Mouse (Mus musculus) frontal cortex, adult 2 months (tissue): ENCODE results near the gene Glud1. TPM values are rescaled to one million over a fixed set of nuclear protein-coding genes. Genes with fewer than 3 reads are reported as not detected.
A peak's percentile ranks its signal among the peaks of the same experiment; 100 is the strongest.

Experiments
- DNase-seq, 2 experiments: peaks; one replicate each; pipeline ENCODE4 v3.0.0; 2022; ENCODE audit warnings: low spot score in 1 of 2; ENCODE audit errors: extremely low spot score in 1 of 2
- polyA plus RNA-seq: library from polyadenylated mRNA; depleted of rRNA; stranded (reverse); fragments of >200 nt; gene quantifications from 2 replicates; pipeline ENCODE4 v1.2.3, GENCODE M21; 2012; rRNA removed

Glud1 gene
- 174 and 196 TPM in 2 replicates for polyA plus RNA-seq

DNA sequence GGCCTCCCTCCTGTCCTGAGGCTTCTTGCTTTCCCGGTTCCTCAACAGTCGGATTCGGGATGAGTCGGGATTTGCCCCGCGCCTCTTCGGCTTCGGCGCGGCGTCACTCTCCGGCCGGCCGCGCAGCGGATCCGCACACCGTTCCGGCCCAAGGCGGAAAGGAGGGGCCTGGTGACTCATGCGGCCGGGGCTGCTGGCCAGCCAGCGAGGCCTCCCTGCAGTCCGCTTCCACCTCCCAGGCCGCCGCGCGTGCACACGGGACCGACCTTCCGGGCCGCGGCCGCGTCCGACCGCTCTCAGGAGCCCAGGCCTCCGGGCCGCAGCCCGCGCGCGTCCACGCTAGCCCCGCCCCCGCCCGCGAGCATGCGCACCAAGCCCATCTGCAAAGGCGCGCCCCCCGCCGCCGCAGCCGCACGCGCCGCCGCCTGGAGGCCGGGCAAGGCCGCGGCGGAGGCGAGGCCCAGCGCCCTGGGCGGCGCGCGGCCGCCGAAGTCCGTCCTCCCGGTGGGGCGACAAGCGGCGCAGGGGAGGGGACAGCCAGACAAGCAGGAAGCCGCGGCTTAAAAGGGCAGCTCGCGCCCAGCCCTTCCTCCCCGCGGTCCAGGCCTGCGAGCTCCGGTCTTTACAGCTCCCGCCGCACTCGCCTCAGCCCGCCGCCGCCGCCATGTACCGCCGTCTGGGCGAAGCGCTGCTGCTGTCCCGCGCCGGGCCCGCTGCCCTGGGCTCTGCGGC lies at the start of gene Glud1, which contains the start of gene Shld2:
Glud1 (plus strand) TSS at position 494 of the 732 bp plus-strand sequence.
Shld2 (minus strand) TSS at position 260 of the 732 bp plus-strand sequence.
- DNase-seq = peak; percentile 79 to 89

DNA sequence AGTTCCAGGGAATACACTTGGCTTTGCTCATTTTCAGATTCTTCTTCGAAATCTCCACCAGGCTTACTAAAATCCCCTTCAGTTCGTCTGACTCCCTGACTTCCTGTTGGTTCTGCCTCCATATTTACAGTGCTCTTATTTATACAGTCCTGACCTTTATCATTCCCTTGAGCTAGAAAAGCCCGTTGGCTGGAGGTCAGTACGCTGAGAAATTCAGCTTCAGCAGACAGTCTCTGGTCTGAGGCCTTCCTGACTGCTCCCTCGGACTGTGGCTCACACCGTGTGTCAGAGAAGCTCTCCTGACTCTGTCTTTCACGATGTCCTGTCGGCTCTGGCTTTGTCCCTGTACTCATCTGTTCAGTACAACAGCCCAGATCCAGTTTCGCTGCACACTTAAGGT lies 42.5 kb upstream of the Glud1 start:
- no peak for DNase-seq

- peak in 1 of 2 experiments; percentile 11 for DNase-seq
Observed at GRCm38 (mm10) chr14:34273280-34273679, 37.2 kb upstream of the Glud1 start.

GRCm38 (mm10) chr14:34274141-34274540 lies 36.4 kb upstream of the Glud1 start:
- DNase-seq = no peak

- no peak for DNase-seq
Observed at GRCm38 (mm10) chr14:34275225-34275624, 35.3 kb upstream of the Glud1 start.

DNA sequence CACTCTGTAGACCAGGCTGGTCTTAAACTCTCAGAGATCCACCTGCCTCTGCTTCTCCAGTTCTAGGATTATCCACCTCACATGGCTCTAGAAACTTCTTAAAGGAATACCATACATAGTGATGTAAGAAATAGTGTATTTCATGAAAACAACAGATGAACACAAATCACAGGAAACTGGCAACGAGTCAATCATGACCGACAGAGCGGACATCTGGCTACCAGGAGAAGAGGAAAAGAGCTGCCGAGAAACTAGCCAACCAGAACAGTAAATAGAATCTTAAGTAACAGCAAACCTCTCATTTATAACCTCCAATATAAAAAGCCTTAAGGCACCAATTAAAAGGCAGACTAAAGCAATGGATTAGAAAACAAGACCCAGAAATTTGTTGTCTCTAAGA lies 30.8 kb upstream of the Glud1 start:
- DNase-seq = no peak

GRCm38 (mm10) chr14:34280798-34281197 lies 29.7 kb upstream of the Glud1 start:
- DNase-seq = no peak

DNA sequence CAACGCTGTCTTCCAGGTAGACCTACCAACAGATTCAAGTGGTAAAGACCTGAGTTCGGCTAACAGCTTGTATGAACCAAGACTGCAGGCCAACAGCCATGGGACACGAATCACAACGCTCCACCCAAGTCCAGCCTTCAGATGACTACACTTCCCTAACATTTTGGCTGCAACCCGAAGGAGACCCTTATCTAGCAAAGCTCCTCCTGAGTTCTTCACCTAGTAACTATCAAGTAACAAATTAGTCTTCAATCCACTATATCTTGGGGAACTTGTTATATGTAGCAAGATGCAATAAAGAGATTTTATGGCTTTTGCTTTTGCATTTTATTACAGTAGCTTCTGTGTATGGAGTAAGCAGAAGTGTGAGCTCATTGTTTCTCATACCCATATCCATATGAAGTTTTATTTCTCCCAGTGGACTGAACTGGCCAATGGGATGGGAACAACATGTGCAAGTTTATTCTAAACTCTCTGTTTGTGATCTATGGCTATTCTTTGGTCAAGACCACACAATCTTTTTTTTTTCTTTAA lies 28.7 kb upstream of the Glud1 start:
- DNase-seq = no peak

DNA sequence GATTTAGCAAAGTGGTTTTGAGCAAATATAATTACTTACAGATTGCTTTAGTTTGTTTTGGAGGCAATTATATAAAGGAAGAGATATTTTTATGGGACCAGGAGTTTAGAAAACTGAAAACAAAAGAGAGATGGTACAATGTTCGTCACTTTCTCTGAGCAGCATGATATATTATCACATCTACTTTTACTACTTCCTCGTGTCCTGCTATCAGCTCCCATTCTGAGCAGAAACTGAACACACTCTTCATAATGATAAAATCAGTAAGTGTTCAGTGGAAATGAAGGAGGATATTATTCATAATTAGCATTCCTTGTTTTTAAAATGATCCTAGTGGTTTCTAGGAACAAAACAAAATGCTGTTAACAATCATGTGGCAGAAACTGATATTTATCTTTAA lies 22.1 kb upstream of the Glud1 start:
- no peak for DNase-seq

DNA sequence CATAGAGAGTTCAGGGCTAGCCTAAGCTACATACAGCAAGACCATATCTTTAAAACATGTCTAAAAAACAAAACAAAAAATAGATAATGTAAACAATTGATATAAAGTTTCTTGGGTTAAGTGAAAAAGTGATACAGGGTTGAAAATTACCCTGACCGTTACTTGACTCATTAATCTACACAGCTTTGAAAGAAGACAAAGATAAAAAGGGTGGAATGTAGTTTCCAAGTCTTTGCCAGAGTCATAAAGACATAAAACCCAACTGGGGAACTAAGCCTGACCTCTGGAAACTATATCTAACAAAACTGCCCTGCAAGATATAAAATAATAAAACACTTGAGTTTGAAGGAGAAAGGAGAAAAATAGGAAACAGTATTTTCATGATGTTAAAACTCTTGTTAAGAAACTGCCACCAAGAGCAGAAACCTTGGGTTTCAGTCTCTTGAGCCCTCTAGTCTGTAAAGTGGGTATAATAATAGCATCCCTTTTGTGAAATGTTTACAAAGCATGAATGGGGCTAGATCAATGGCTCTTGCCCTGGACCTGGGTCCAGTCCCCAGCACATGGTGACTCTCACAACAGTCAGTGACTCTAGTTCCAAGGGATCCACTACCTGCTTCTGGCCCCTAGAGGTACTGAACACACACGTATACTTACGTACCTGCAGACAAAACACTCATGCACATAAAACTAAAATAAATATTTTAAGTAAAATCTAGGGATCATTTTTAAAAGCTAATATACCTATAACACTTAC lies 21.1 kb upstream of the Glud1 start:
- DNase-seq = no peak

- DNase-seq = no peak
Observed at GRCm38 (mm10) chr14:34290229-34290628, 20.3 kb upstream of the Glud1 start.

GRCm38 (mm10) chr14:34293641-34294040 lies 16.9 kb upstream of the Glud1 start:
- DNase-seq = no peak

DNA sequence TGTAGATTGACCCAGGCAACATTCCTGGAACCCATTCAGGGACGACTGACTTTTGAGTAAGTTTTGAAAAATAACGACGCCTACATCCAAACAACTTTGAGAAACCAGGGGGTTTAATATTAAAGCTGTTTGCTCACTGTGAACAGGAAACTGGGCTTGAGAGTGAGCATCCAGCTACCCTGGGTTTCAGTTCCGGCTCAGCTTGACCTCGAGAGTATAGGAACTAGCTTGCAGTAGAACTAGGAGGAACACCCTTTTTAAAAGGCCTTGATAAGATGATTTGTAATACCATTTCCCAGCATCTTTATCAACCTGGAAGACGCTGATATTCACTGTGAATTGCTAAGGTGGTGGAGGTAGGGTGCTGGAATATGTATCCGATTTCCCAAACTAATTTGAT lies 14.2 kb upstream of the Glud1 start:
- no peak for DNase-seq

DNA sequence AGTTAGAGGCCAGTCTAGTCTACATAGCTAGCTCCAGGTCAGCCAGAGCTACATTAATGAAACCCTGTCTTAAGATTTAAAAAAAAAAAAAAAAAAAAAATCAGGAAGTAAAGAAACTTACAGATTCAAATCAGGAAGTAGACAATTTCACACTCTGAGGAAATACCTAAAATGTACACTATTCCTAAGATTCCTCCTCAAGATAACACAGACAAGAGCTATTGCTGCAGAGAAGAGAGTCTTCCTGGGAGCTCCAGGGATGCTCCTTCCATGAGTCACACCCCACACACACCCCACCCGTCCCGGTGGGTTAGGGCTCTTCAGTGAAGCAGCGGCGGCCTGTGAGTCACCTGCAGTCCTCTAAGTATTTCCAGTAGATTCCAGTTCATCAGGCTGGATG lies 13.5 kb upstream of the Glud1 start:
- no peak for DNase-seq

GRCm38 (mm10) chr14:34297634-34298033 lies 12.9 kb upstream of the Glud1 start:
- no peak for DNase-seq

- no peak for DNase-seq
Observed at GRCm38 (mm10) chr14:34298871-34299700, 11.4 kb upstream of the Glud1 start.

DNA sequence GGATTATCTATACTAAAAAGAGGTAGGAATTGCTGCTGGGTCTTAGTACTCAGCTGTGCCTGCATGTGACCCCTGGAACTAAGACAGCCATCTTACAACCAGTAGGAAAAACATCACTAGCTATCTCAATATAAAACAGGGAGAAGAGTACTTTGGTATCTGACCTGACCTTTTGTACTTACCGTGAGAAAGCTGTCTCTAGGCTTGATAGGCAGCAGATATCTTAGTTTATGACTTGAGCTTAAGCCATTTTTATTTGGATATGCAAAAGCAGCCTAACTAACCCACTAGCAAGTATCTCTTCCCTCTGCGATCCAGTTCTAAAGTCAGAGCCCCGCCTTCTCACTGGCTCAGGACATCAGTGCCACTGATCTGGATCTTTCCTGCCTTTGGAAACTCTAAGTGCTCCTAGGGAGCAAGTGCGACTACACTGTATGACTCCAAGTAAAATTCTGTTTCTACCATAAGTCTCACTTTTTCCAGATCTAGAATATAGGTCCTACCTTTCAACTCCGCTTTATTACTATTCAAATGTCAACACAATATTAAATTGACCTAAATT lies 7.8 kb upstream of the Glud1 start:
- no peak for DNase-seq

GRCm38 (mm10) chr14:34303265-34303680 lies 7.3 kb upstream of the Glud1 start:
- no peak for DNase-seq

DNA sequence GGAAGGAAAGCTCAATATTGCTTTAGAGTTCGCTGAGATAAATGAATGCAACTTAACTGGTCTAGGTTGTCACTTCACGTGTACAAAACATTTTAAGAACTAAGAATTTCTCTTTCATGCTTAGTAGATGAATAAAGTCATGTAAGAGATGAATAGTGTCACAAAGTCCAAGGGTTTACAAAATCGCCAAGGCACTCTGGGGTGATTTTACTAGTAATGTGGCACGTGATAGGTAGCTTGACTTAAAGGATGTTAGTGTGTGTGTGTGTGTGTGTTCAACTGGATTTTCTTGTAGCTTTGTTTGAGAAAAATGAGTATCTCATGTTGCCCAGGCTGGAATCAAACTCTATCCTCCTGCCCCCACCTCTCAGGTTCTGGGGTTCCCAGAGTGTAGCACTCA lies 1.3 kb upstream of the Glud1 start:
- DNase-seq = no peak

DNA sequence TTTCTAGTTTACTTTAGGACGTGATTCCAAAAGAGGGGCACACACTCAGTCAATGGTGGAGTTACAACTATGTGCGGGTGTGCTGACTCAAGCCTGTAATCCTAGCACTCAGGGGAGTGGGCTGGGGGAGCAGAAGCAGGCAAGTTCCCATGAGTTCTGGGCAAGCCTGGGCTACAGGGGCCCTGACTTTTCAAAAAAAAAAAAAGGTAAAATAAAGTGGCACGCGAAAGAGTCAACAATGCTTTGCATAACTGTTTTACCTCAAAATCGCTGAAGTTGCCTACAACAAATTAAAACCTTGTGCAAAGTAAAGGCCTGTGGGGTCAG lies 657 bp upstream of the Glud1 start:
- DNase-seq = no peak
